Mouse (Mus musculus): ENCODE data around the gene Osbpl8.

- TF ChIP-seq CTCF (conservative IDR thresholded peaks at IDR 0.05; ENCODE audit: insufficient read depth, insufficient read length, low read depth, low read length) (no peak), POLR2A (IDR thresholded peaks at IDR 0.05; ENCODE audit: low read depth, low read length) (no peak)
Measured at GRCm38 (mm10) chr10:111124175-111124574, 40.4 kb upstream of the Osbpl8 start.
